ENCODE assay signal across 16 mouse cellular contexts in genomic region chr5:118532125-118532524, GRCm38 (mm10). TPM values are rescaled to one million over a fixed set of nuclear protein-coding genes. Genes with fewer than 3 reads are reported as not detected.
DNase-seq lines count a peak whose midpoint lies in the region; ATAC-seq and TF ChIP-seq lines count a peak whose summit lies in the region.
"Had no signal": no experiment of that assay in that cellular context is flagged by ENCODE, and none has a peak within 500 bp of the region (broad histone marks: within the 10 kb centered on the region; RNA-seq: fewer than 3 reads in every experiment).

No protein-coding gene starts in this region.

- H3K4me2 ChIP-seq in heart, embryonic 13.5 days: no peak overlapping the region; the same call in 1 of the 2 replicates
- no peak overlapping the region for H3K4me2 ChIP-seq in forebrain, embryonic 15.5 days (replicated peaks)
- H3K4me2 ChIP-seq in limb, embryonic 14.5 days (replicated peaks; ENCODE audit: low read depth, low read length, severe bottlenecking): peak overlapping the region; percentile 20; the same call in 1 of the 2 replicates
- H3K4me2 ChIP-seq: embryonic facial prominence, embryonic 15.5 days had no signal

- no peak for TF ChIP-seq POLR2A in limb, embryonic 14.5 days (IDR thresholded peaks at IDR 0.05; ENCODE audit: borderline replicate concordance, extremely low read depth, insufficient read depth, insufficient read length)

- H3K36me3 ChIP-seq in heart, embryonic 13.5 days: no peaks in the 10 kb centered on the region
- no peaks in the 10 kb centered on the region for H3K36me3 ChIP-seq in ES-E14 (ENCODE audit: control insufficient read depth, insufficient read depth, low read length, poor library complexity, severe bottlenecking)
- no peaks in the 10 kb centered on the region for H3K36me3 ChIP-seq in forebrain, embryonic 15.5 days
- H3K36me3 ChIP-seq in limb, embryonic 14.5 days (ENCODE audit: control insufficient read depth, insufficient read depth, low read length): no peaks in the 10 kb centered on the region
- H3K36me3 ChIP-seq: embryonic facial prominence, embryonic 15.5 days had no signal

- no peak for DNase-seq in heart, postnatal 10 days
- DNase-seq in ES-E14 (ENCODE audit: low read depth, low spot score): no peak
- no peak for DNase-seq in limb, embryonic 14.5 days (ENCODE audit: low spot score)
- DNase-seq in thymus, postnatal 36 days: no peak
- no peak for DNase-seq in lung, postnatal 10 days
- DNase-seq in thymus, postnatal 14 days: no peak
- DNase-seq: cerebellum, adult 2 months; lung, adult 2 months; thymus, postnatal 25 days had no signal

- no peak overlapping the region for H3K27ac ChIP-seq in heart, embryonic 13.5 days (replicated peaks)
- no peak overlapping the region for H3K27ac ChIP-seq in ES-E14 (ENCODE audit: insufficient read depth, low read depth, low read length, poor library complexity, severe bottlenecking)
- peak overlapping the region; percentile 48; the same call in 1 of the 2 replicates for H3K27ac ChIP-seq in forebrain, embryonic 15.5 days (replicated peaks)
- peak overlapping the region; percentile 65 for H3K27ac ChIP-seq in limb, embryonic 14.5 days (replicated peaks; ENCODE audit: low read depth, low read length)
- H3K27ac ChIP-seq: embryonic facial prominence, embryonic 15.5 days; heart, adult 2 months; kidney, postnatal 0 days had no signal

- in situ Hi-C loops in ES-E14 (cut with MboI; ENCODE audit: low sequenced_read_pairs in 2 of 2, unreplicated experiment in 2 of 2): no loop called here

- 15% methylated on average over 13 of the region's 13 CpGs for WGBS in heart, embryonic 13.5 days
- 7% methylated on average over 13 of the region's 13 CpGs for WGBS in forebrain, embryonic 15.5 days
- 1% methylated on average over 13 of the region's 13 CpGs for WGBS in limb, embryonic 14.5 days

- ATAC-seq in heart, embryonic 13.5 days (ENCODE audit: extremely low read depth, insufficient number of reproducible peaks, low FRiP score, low TSS enrichment): no peak
- ATAC-seq in forebrain, embryonic 15.5 days (replicated peaks): no peak
- ATAC-seq in limb, embryonic 14.5 days (ENCODE audit: low FRiP score, low read depth): no peak

- intact Hi-C loops in heart, postnatal 10 days (cut with DNase I): no loop called here

- H3K9ac ChIP-seq in heart, embryonic 13.5 days: peak overlapping the region; percentile 14; the same call in 1 of the 2 replicates
- H3K9ac ChIP-seq in ES-E14 (ENCODE audit: insufficient read depth, low read depth, low read length, poor library complexity, severe bottlenecking): peak overlapping the region; percentile 16; the same call in 1 of the 2 replicates
- H3K9ac ChIP-seq in forebrain, embryonic 15.5 days (replicated peaks): no peak overlapping the region
- no peak overlapping the region for H3K9ac ChIP-seq in limb, embryonic 14.5 days (ENCODE audit: low read depth, low read length, severe bottlenecking)
- H3K9ac ChIP-seq: embryonic facial prominence, embryonic 15.5 days had no signal

- H3K9me3 ChIP-seq in heart, embryonic 13.5 days: no peaks in the 10 kb centered on the region
- no peaks in the 10 kb centered on the region for H3K9me3 ChIP-seq in ES-E14 (ENCODE audit: control insufficient read depth, insufficient read depth, low read depth, low read length)
- no peaks in the 10 kb centered on the region for H3K9me3 ChIP-seq in forebrain, embryonic 15.5 days
- no peaks in the 10 kb centered on the region for H3K9me3 ChIP-seq in limb, embryonic 14.5 days (ENCODE audit: control insufficient read depth, low read length)
- H3K9me3 ChIP-seq: embryonic facial prominence, embryonic 15.5 days; megakaryocyte, embryonic 14.5 days had no signal

- peaks cover 44% of the 10 kb centered on the region for H3K27me3 ChIP-seq in heart, embryonic 13.5 days (replicated peaks)
- no peaks in the 10 kb centered on the region for H3K27me3 ChIP-seq in forebrain, embryonic 15.5 days
- H3K27me3 ChIP-seq in limb, embryonic 14.5 days (ENCODE audit: control insufficient read depth, insufficient read depth, low read length): no peaks in the 10 kb centered on the region
- H3K27me3 ChIP-seq: embryonic facial prominence, embryonic 15.5 days had no signal

- peaks cover 10% of the 10 kb centered on the region; the same call in 1 of the 2 replicates for H3K4me1 ChIP-seq in heart, embryonic 13.5 days
- peaks cover 3 to 12% of the 10 kb centered on the region in 2 experiments; a peak in 3 of 4 replicates for H3K4me1 ChIP-seq in ES-E14 (ENCODE audit: control insufficient read depth in 2 of 2, insufficient read depth in 2 of 2, low read length in 2 of 2, poor library complexity in 1 of 2)
- H3K4me1 ChIP-seq in forebrain, embryonic 15.5 days: peaks cover 15% of the 10 kb centered on the region
- peaks cover 50% of the 10 kb centered on the region for H3K4me1 ChIP-seq in limb, embryonic 14.5 days (ENCODE audit: control insufficient read depth, insufficient read depth, low read length)

- no peak overlapping the region for H3K4me3 ChIP-seq in heart, embryonic 13.5 days
- peak overlapping the region in 1 of 2 experiments; percentile 34; a peak in 1 of 4 replicates for H3K4me3 ChIP-seq in ES-E14 (ENCODE audit: insufficient read depth in 1 of 2, low read depth in 1 of 2, low read length in 2 of 2, poor library complexity in 1 of 2, severe bottlenecking in 1 of 2)
- H3K4me3 ChIP-seq in forebrain, embryonic 15.5 days: no peak overlapping the region
- H3K4me3 ChIP-seq in limb, embryonic 14.5 days (replicated peaks; ENCODE audit: low read length): no peak overlapping the region
- H3K4me3 ChIP-seq: embryonic facial prominence, embryonic 15.5 days; heart, adult 2 months; megakaryocyte, embryonic 14.5 days; myocyte had no signal

TF ChIP-seq in ES-E14, 5 proteins besides CTCF, POLR2A, EP300 and RAD21:
- TF ChIP-seq ZNF384 (IDR thresholded peaks at IDR 0.05; ENCODE audit: low read depth, low read length) (no peak), MAFK (IDR thresholded peaks at IDR 0.05; ENCODE audit: insufficient read depth, low read depth, low read length) (no peak)

RNA-seq across cellular contexts. Expression of gene Med13l, which starts 28.4 kb away (rescaled TPM):
- polyA plus RNA-seq in heart, embryonic 13.5 days (2015; fragmentation: Nextera tagmentation; extraction: Ambion mirVana): 6.3 and 6.8 TPM in 2 replicates
- total RNA-seq in heart, postnatal 10 days (2021): 10 to 100 TPM; 33.8 to 41.6 TPM
- 52.4 and 61.6 TPM in 2 replicates for total RNA-seq in ES-E14 (2012; rRNA removed)
- polyA plus RNA-seq in forebrain, embryonic 15.5 days (2015; fragmentation: Nextera tagmentation; extraction: Ambion mirVana): 23.7 and 23.9 TPM in 2 replicates
- polyA plus RNA-seq in limb, embryonic 14.5 days (2012; rRNA removed): 17.8 and 23.0 TPM in 2 replicates
- polyA plus RNA-seq in limb, embryonic 14.5 days (2014; fragmentation: Nextera tagmentation; extraction: Ambion mirVana): 19.8 and 22.8 TPM in 2 replicates

Comparison
In these comparisons a context has a peak if more than half of its experiments do, and no peak if none do; other contexts are left out.
1. H3K27ac ChIP-seq: peak in forebrain, embryonic 15.5 days (single experiment) and limb, embryonic 14.5 days (single experiment); none in heart, embryonic 13.5 days (single experiment) and ES-E14 (single experiment).
2. H3K9ac ChIP-seq: peak in heart, embryonic 13.5 days (single experiment) and ES-E14 (single experiment); none in forebrain, embryonic 15.5 days (single experiment) and limb, embryonic 14.5 days (single experiment).